Mouse (Mus musculus): Measurements from ENCODE around the gene Stk38l. TPM values are rescaled to one million over a fixed set of nuclear protein-coding genes. Genes with fewer than 3 reads are reported as not detected.

Stk38l gene
- polyA plus RNA-seq, 1 experiment from 2014 or later: 21.8 TPM

DNA sequence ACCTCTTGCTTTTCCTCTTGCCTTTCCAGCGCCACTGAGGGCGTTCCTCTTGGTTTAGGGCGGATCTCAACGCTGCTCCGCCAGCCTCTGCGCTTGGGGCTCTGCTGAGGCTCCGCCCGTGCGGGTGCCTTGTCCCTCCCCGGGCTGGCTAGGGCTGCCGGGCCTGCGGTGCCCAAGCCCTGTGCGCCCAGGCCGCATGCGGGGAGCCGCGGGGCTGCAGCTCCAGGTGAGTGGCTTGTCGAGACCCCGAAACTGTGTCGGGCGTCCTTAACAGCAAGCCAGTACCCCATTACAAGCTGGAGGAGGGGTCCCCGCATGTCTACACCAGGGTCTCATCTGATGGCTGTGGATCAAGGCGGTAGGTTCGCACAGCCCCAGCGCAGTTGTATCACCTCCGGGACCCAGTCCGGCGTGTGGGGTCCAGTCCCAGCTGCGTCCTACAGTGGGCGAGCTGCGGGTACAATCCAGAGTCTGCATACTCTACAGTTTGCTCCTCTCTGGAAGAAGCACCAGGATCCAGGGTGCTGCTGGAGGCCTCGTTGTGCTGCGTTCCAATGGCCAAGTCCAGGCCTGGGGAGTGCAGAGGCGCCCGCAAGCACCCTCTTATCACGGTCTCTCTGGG, 71.2 kb downstream of the Stk38l start, which contains the start of gene Arntl2:
Arntl2 (plus strand) TSS at position 132 of the 622 bp plus-strand sequence.
- DNase-seq (ENCODE audit: low spot score) (peak; percentile 87), ATAC-seq (replicated peaks; ENCODE audit: low FRiP score, low TSS enrichment, low read depth) (peak; percentile 95)
- Histone ChIP-seq H3K9ac (ENCODE audit: low read length) (peak within 1 kb of the TSS; percentile 53), H3K9me3 (ENCODE audit: control insufficient read depth, low read length) (no peaks in the 10 kb centered on the region), H3K4me2 (ENCODE audit: low read length) (peak within 1 kb of the TSS; percentile 75), H3K4me1 (replicated peaks; ENCODE audit: control insufficient read depth, insufficient read depth, low read length) (no peaks in the 10 kb centered on the region), H3K4me3 (ENCODE audit: low read depth, low read length) (peak within 1 kb of the TSS; percentile 55), H3K27ac (ENCODE audit: low read depth) (no peak within 1 kb of the TSS), H3K27me3 (replicated peaks; ENCODE audit: control insufficient read depth, insufficient read depth, low read length) (no peaks in the 10 kb centered on the region), H3K36me3 (ENCODE audit: control insufficient read depth, insufficient read depth, low read length) (no peaks in the 10 kb centered on the region)
- WGBS: 1% methylated on average over 36 of the region's 36 CpGs

DNA sequence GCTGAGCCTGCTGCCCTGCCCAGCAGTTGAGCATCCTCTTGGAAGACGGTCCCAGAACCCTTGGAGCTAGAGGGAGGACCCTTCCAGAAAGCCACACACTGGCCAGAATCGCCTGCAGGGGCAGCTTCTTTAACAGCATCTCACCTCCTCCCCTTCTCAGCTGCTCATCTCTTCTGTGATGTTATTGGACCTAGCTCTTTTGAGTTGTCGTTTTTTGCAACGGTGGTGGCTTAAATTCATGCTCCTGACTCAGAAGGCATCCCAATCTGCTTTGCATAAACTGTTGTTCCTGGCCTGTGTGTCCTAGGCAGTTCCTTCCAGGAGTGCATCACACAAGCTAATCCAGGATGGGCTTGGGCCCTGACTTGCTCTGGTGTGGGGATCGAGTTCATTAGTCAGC, 72.7 kb downstream of the Stk38l start:
- Histone ChIP-seq H3K4me2 (ENCODE audit: low read length) (no peak overlapping the region), H3K27ac (ENCODE audit: low read depth) (no peak overlapping the region), H3K36me3 (ENCODE audit: control insufficient read depth, insufficient read depth, low read length) (no peaks in the 10 kb centered on the region), H3K4me1 (replicated peaks; ENCODE audit: control insufficient read depth, insufficient read depth, low read length) (no peaks in the 10 kb centered on the region), H3K27me3 (replicated peaks; ENCODE audit: control insufficient read depth, insufficient read depth, low read length) (no peaks in the 10 kb centered on the region), H3K9ac (ENCODE audit: low read length) (no peak overlapping the region), H3K4me3 (ENCODE audit: low read depth, low read length) (no peak overlapping the region), H3K9me3 (ENCODE audit: control insufficient read depth, low read length) (no peaks in the 10 kb centered on the region)
- ATAC-seq (replicated peaks; ENCODE audit: low FRiP score, low TSS enrichment, low read depth) (no peak), DNase-seq (ENCODE audit: low spot score) (no peak)
- WGBS: 64% methylated on average over 5 of the region's 5 CpGs

DNA sequence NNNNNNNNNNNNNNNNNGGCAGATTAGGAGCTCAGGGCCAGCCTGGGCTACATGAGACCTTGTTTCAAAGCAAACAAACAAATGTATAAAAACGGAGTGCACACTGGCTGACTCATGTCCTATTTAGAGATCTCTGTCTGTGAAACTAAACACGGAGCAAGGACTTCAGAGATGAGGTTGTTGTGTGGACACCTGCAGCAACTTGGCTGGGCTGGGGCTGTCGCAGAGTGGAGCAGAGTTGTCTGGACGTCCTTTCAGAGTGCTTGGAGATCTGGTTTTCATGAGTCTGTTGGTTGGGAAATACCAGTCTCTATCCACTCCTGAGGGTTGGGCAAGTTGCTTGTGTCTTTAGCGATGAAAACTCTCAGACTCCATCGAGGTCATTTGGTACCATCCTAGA, 85.2 kb downstream of the Stk38l start:
- H3K27ac ChIP-seq (ENCODE audit: low read depth): no peak overlapping the region
- no peak overlapping the region for H3K4me2 ChIP-seq (ENCODE audit: low read length)
- ATAC-seq (replicated peaks; ENCODE audit: low FRiP score, low TSS enrichment, low read depth) (no peak), DNase-seq (ENCODE audit: low spot score) (no peak)
- peaks cover 9% of the 10 kb centered on the region; the same call in 1 of the 2 replicates for H3K36me3 ChIP-seq (ENCODE audit: control insufficient read depth, insufficient read depth, low read length)
- H3K27me3 ChIP-seq (replicated peaks; ENCODE audit: control insufficient read depth, insufficient read depth, low read length): no peaks in the 10 kb centered on the region
- H3K4me3 ChIP-seq (ENCODE audit: low read depth, low read length): no peak overlapping the region
- H3K4me1 ChIP-seq (replicated peaks; ENCODE audit: control insufficient read depth, insufficient read depth, low read length): no peaks in the 10 kb centered on the region
- 89% methylated on average over 6 of the region's 6 CpGs for WGBS
- H3K9me3 ChIP-seq (ENCODE audit: control insufficient read depth, low read length): no peaks in the 10 kb centered on the region
- H3K9ac ChIP-seq (ENCODE audit: low read length): no peak overlapping the region

DNA sequence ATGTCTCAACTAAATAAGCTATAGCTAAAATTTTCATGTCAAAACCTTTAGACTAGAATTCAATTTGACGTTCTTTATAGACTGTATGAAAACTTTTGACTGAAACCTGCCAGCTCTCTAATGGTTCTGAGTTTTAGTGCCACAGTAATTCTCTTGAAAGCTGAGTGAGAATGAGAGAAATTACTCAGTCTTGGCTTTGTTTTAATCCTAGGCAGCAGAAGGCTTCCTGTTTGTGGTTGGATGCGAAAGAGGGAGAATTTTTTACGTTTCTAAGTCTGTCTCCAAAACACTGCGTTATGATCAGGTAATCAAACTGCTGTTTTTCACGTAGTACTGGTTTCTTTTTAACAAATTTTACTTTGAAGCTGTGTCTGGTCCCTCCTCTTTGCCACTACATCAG, 88.2 kb downstream of the Stk38l start:
- Histone ChIP-seq H3K9ac (ENCODE audit: low read length) (no peak overlapping the region), H3K36me3 (ENCODE audit: control insufficient read depth, insufficient read depth, low read length) (0 out of 2 replicates have a peak, but pooled peaks cover 9% of the 10 kb centered on the region), H3K4me2 (ENCODE audit: low read length) (no peak overlapping the region), H3K27ac (ENCODE audit: low read depth) (no peak overlapping the region), H3K4me1 (replicated peaks; ENCODE audit: control insufficient read depth, insufficient read depth, low read length) (no peaks in the 10 kb centered on the region), H3K27me3 (replicated peaks; ENCODE audit: control insufficient read depth, insufficient read depth, low read length) (no peaks in the 10 kb centered on the region), H3K4me3 (ENCODE audit: low read depth, low read length) (no peak overlapping the region), H3K9me3 (ENCODE audit: control insufficient read depth, low read length) (no peaks in the 10 kb centered on the region)
- ATAC-seq (replicated peaks; ENCODE audit: low FRiP score, low TSS enrichment, low read depth) (no peak), DNase-seq (ENCODE audit: low spot score) (no peak)
- WGBS: 89% methylated on average over 5 of the region's 5 CpGs

DNA sequence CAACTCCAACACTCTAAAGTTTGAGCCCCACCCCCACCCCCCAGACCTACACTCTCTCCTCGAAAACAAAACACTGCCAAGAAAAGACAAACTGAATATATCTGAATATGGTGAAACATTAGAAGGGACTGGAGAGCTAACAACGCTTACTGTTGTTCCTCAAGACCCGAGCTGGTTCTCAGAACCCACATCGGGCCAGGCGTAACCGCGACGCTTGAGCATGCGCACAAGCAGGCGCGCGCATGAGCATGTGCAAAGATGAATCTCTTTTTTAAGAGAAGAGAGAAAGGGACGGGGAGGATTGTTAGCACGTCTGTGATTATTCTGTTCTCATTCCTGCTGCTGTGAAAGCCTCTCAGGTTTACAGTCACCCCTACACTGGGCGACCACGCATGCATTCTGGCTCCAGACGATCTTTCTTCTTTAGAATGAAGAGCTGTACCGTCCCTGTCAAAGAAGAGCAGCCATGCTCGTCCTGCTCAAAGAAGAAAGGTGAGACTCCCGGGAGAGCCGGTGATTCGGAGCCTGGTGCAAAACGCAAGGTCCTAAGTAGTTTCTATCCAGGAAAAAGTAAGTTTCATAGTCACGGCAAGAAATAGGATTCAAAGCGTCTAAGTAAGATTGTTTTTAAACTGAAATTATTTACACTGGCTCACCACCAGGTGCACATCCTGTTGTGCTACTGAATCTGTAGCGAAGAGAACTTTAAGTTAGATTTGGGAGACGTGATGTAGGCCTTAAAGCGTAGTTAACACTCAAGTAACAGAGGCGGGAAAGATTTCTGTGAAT, 95.6 kb downstream of the Stk38l start:
- no peaks in the 10 kb centered on the region for H3K9me3 ChIP-seq (ENCODE audit: control insufficient read depth, low read length)
- no peaks in the 10 kb centered on the region for H3K4me1 ChIP-seq (replicated peaks; ENCODE audit: control insufficient read depth, insufficient read depth, low read length)
- 83% methylated on average over 29 of the region's 29 CpGs for WGBS
- H3K36me3 ChIP-seq (ENCODE audit: control insufficient read depth, insufficient read depth, low read length): no peaks in the 10 kb centered on the region
- ATAC-seq (replicated peaks; ENCODE audit: low FRiP score, low TSS enrichment, low read depth): no peak
- H3K27ac ChIP-seq (ENCODE audit: low read depth): no peak overlapping the region
- DNase-seq (ENCODE audit: low spot score): no peak
- no peak overlapping the region for H3K4me3 ChIP-seq (ENCODE audit: low read depth, low read length)
- H3K27me3 ChIP-seq (replicated peaks; ENCODE audit: control insufficient read depth, insufficient read depth, low read length): no peaks in the 10 kb centered on the region
- H3K4me2 ChIP-seq (ENCODE audit: low read length): no peak overlapping the region
- no peak overlapping the region for H3K9ac ChIP-seq (ENCODE audit: low read length)

DNA sequence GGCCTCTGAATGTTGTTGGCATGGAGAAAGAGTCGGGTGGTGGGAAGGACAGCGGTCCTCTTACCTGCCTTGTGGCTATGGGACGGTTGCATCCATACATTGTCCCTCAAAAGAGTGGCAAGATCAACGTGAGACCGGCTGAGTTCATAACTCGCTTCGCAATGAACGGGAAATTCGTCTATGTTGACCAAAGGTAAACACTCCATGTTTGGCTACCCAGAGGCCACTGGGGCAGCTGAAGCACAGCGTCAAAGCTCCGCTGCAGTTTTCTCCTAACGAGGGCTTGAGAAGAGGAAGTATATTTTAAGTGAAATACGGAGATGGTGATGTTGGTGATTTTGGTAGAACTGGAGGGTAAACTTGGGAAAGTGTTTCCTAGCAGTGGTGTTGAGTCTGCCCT, 97.2 kb downstream of the Stk38l start:
- no peaks in the 10 kb centered on the region for H3K4me1 ChIP-seq (replicated peaks; ENCODE audit: control insufficient read depth, insufficient read depth, low read length)
- H3K27ac ChIP-seq (ENCODE audit: low read depth): no peak overlapping the region
- H3K36me3 ChIP-seq (ENCODE audit: control insufficient read depth, insufficient read depth, low read length): no peaks in the 10 kb centered on the region
- ATAC-seq (replicated peaks; ENCODE audit: low FRiP score, low TSS enrichment, low read depth) (no peak), DNase-seq (ENCODE audit: low spot score) (no peak)
- no peaks in the 10 kb centered on the region for H3K27me3 ChIP-seq (replicated peaks; ENCODE audit: control insufficient read depth, insufficient read depth, low read length)
- no peaks in the 10 kb centered on the region for H3K9me3 ChIP-seq (ENCODE audit: control insufficient read depth, low read length)
- H3K4me2 ChIP-seq (ENCODE audit: low read length): no peak overlapping the region
- 73% methylated on average over 13 of the region's 13 CpGs for WGBS
- H3K4me3 ChIP-seq (ENCODE audit: low read depth, low read length): no peak overlapping the region
- no peak overlapping the region for H3K9ac ChIP-seq (ENCODE audit: low read length)

DNA sequence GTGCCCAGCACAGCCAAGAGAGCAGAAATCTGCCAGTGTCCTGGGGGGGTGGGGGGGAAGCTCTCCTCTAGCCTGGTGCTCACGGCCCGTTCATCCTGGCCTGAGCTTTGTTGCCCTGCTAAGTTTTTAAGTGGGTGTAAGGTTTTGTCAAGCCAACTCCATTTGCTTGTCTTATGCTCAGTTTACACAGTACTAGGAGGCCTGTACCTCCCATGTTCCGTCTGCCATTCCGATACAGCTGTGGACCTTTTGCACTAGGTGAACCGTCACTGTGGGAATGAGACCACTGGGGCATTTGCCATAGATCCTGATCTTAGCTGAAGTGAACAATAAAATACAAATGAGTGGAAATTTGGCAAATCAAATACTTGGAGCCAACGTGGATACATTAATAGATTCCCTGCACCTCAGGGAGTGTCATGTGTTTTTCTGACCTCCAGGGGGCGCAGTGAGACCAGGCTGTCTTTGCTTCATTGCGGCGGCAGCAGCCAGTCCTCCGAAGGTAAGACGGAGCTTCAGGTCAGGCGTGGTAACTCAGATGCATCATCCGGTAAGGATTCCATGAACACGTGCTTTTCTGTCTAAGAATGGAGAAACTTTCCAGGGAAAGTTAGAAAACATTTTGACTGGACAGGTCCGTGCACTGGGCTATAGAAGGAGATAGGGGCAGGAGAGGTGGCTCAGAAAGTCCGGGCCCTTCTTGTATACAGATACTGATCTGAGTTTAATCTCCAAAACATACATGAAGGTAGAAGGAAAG, 100.1 kb downstream of the Stk38l start:
- peak; percentile 85 for DNase-seq (ENCODE audit: low spot score)
- 41% methylated on average over 16 of the region's 16 CpGs for WGBS
- Histone ChIP-seq H3K36me3 (ENCODE audit: control insufficient read depth, insufficient read depth, low read length) (no peaks in the 10 kb centered on the region), H3K27ac (ENCODE audit: low read depth) (no peak overlapping the region), H3K4me3 (ENCODE audit: low read depth, low read length) (no peak overlapping the region), H3K4me2 (ENCODE audit: low read length) (no peak overlapping the region), H3K9ac (ENCODE audit: low read length) (no peak overlapping the region), H3K27me3 (replicated peaks; ENCODE audit: control insufficient read depth, insufficient read depth, low read length) (no peaks in the 10 kb centered on the region), H3K4me1 (replicated peaks; ENCODE audit: control insufficient read depth, insufficient read depth, low read length) (no peaks in the 10 kb centered on the region), H3K9me3 (ENCODE audit: control insufficient read depth, low read length) (no peaks in the 10 kb centered on the region)
- ATAC-seq (replicated peaks; ENCODE audit: low FRiP score, low TSS enrichment, low read depth): 0 out of 2 replicates have a peak, but pooled peaks have one; percentile 23

DNA sequence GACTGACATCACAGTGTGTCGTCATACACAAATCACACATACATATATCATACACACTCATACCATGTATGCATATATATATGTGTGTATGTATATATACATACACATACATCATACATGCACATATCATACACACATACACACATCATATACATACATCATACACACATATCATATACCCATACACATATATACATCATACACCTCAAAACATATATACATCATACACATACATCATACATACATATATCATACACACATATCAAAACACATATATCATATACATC, 100.6 kb downstream of the Stk38l start:
- 0 out of 2 replicates have a peak, but pooled peaks have one; percentile 20 for ATAC-seq (replicated peaks; ENCODE audit: low FRiP score, low TSS enrichment, low read depth)

More for the DNA sequence above, 100.6 kb downstream of the Stk38l start:
- Histone ChIP-seq H3K4me1 (replicated peaks; ENCODE audit: control insufficient read depth, insufficient read depth, low read length) (no peaks in the 10 kb centered on the region), H3K4me3 (ENCODE audit: low read depth, low read length) (no peak overlapping the region), H3K9ac (ENCODE audit: low read length) (no peak overlapping the region), H3K4me2 (ENCODE audit: low read length) (no peak overlapping the region), H3K36me3 (ENCODE audit: control insufficient read depth, insufficient read depth, low read length) (no peaks in the 10 kb centered on the region), H3K27me3 (replicated peaks; ENCODE audit: control insufficient read depth, insufficient read depth, low read length) (no peaks in the 10 kb centered on the region), H3K27ac (ENCODE audit: low read depth) (no peak overlapping the region), H3K9me3 (ENCODE audit: control insufficient read depth, low read length) (no peaks in the 10 kb centered on the region)
- no peak for DNase-seq (ENCODE audit: low spot score)
- WGBS: 79% methylated on average over 1 of the region's 1 CpGs
